Mouse (Mus musculus): Measurements from ENCODE around the gene Mtx1. TPM values are rescaled to one million over a fixed set of nuclear protein-coding genes. Genes with fewer than 3 reads are reported as not detected.

Mtx1 gene
- polyA plus RNA-seq, 1 experiment from 2014 or later, result 196 TPM

DNA sequence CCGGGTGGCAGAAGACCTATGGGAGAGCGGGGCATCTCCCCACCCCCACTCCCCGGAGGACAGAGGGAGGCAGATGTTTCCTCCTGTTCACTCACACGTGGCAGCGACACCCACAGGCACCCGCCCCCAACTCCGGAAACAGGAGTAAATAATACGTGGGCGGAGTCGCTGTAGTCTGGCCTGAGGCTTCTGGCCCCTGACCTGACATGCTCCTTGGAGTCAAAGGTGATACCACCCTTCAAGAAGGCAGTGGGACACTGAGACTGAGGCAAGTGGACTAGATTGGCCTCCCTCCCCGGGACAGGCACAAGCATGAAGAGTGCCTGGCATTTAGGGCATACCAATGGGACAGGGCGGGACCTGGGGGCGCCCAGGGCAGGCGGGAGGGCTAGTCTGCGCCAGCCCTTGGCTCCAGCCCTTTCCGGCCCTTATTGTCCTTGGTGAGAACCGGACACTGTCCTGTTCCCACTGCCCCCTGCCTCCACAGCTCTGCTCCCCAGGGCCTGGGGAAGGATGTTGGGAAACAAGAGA lies 24.5 kb upstream of the Mtx1 start:
- no peak overlapping the region for H3K9ac ChIP-seq
- no peaks in the 10 kb centered on the region for H3K9me3 ChIP-seq (replicated peaks)
- peaks cover 19% of the 10 kb centered on the region for H3K36me3 ChIP-seq (ENCODE audit: poor library complexity, severe bottlenecking)
- 10% methylated on average over 17 of the region's 17 CpGs for WGBS
- peaks cover 10% of the 10 kb centered on the region; the same call in 1 of the 2 replicates for H3K27me3 ChIP-seq
- H3K27ac ChIP-seq, result no peak overlapping the region
- H3K4me2 ChIP-seq, result peak overlapping the region; percentile 10; the same call in 1 of the 2 replicates
- H3K4me1 ChIP-seq, result peaks cover 25% of the 10 kb centered on the region
- no peak for ATAC-seq
- no peak overlapping the region for H3K4me3 ChIP-seq

DNA sequence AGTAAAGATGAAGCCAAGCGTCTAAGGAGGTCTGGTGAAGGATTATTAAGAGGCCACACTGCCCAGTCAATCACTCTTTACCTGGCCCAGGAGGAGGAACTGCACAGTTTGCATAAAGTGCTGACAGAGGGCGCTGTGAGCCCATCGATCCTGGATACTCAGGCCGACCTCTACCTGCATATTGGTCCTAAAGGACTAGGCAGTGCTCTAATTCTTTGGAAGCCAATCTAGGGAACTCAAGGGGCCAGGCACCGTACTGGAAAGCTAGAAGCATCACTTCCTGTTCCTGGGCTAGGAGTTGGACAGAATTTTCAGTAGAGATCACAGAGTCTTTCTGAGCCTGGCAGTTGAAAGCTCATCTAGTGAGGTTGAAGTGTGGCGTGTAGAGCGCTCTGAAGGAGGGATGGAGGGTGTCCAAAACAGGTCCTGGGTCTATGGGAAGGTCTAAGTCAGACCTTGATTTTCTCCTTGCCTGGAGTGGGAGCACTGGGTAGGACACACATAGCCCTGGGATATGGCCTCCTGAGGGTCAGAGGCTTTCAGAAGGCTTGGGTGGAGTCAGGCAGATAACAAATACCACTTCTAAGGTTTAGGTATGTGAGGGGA lies 23.6 kb upstream of the Mtx1 start:
- H3K4me2 ChIP-seq, result no peak overlapping the region
- peaks cover 31% of the 10 kb centered on the region for H3K4me1 ChIP-seq
- no peak overlapping the region for H3K27ac ChIP-seq
- no peak overlapping the region for H3K9ac ChIP-seq
- H3K4me3 ChIP-seq, result no peak overlapping the region
- peaks cover 19% of the 10 kb centered on the region for H3K36me3 ChIP-seq (ENCODE audit: poor library complexity, severe bottlenecking)
- no peak for ATAC-seq
- peaks cover 10% of the 10 kb centered on the region; the same call in 1 of the 2 replicates for H3K27me3 ChIP-seq
- 20% methylated on average over 7 of the region's 7 CpGs for WGBS
- H3K9me3 ChIP-seq (replicated peaks), result no peaks in the 10 kb centered on the region

DNA sequence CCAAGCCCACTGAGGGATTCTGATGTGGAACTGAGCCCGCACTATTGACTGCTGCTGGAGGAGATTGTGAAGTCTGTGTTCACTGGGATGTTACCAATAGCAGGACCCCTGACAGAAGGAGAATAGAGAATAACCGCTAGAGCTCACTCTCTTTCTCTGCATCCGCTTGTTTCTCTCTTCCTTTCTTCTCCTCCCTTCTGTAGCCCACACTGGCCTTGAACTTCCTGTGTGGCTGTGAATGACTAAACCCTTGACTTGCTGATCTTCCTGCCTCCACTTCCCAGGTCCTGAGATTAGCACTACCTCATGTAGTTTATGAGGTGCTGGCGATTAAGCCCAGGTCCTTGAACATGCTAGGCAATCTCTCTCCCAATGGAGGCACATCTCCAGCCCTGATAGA lies 20.6 kb upstream of the Mtx1 start:
- WGBS, result 83% methylated on average over 4 of the region's 4 CpGs
- Histone ChIP-seq H3K4me1 (peaks cover 56% of the 10 kb centered on the region), H3K9ac (peak overlapping the region; percentile 86; the same call in 1 of the 2 replicates), H3K4me2 (peak overlapping the region; percentile 97), H3K27ac (no peak overlapping the region; the same call in 1 of the 2 replicates), H3K9me3 (replicated peaks) (no peaks in the 10 kb centered on the region), H3K27me3 (peaks cover 10% of the 10 kb centered on the region; the same call in 1 of the 2 replicates), H3K36me3 (ENCODE audit: poor library complexity, severe bottlenecking) (peaks cover 22% of the 10 kb centered on the region), H3K4me3 (peak overlapping the region; percentile 74)
- ATAC-seq, result no peak

DNA sequence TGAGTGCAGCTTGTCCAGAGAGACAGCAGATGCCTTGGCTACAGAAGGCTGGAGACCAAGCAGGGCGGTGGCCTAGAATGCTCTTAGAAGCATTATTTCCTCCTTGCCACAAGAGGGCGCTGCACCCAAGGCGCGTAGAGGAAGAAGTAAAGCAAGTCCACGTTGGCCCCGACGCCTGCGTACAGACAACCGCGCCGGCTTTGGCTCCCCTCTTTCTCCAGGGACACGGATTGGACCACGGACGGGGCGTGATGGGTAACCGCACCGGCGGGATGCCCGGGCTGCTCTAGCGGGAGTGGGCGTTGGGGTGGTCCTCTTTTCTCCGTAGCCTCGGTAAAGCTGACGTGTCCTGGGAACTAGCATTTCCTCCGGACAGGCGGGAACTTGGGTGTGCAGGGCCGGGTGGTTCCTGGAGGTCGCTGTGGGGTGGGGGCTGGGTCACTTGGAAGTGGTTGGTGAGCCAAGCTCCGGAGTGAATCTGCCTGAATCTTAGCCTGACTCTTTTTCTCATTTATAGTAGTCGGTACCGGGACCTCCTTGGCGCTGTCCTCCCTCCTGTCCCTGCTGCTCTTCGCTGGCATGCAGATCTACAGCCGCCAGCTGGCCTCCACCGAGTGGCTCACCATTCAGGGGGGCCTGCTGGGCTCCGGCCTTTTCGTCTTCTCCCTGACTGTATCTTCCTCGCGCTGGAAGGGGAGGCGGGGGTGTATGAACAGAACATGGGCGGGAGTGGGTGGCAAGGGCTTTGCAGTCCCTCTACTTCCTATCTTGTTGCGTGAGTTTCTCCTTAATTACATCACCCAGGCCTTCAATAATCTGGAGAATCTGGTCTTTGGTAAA lies 19.6 kb upstream of the Mtx1 start, which contains the start of gene Trim46:
Gene Trim46 (minus strand): TSS at position 49 of the 840 bp plus-strand sequence.
- Histone ChIP-seq H3K36me3 (ENCODE audit: poor library complexity, severe bottlenecking) (peaks cover 32% of the 10 kb centered on the region), H3K4me3 (peak within 1 kb of the TSS; percentile 74), H3K9me3 (replicated peaks) (no peaks in the 10 kb centered on the region), H3K4me1 (peaks cover 61% of the 10 kb centered on the region), H3K27me3 (peaks cover 6% of the 10 kb centered on the region; the same call in 1 of the 2 replicates), H3K9ac (peak within 1 kb of the TSS; percentile 86), H3K4me2 (peak within 1 kb of the TSS; percentile 97), H3K27ac (peak within 1 kb of the TSS; percentile 94)
- under 1% methylated on average over 42 of the region's 42 CpGs for WGBS
- peak; percentile 68 for ATAC-seq

DNA sequence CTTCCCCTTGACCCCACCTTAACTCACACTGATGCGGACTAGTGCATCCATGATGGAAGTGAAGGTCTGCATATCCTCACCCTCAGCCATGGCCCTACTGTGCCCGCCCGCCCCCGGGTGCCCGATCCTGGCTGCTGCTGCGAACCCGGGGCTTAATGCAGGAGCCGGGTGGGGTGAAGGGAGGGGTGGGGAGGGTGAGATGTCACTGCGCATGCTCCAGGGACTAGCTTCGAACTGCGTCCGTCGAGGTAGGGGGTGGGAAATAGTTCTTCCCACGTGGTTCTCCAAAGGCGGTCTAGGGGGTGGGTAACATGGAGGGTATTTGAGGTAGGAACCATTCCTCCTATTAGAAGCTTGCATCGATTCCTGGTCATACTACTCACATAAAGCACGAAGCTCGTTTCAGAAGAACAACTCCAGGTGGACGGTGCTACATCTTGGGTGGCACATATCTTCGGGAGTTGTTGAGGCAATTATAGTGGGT lies 18.8 kb upstream of the Mtx1 start, which contains the start of gene Krtcap2:
Gene Krtcap2 (plus strand): TSS at position 279 of the 484 bp plus-strand sequence.
- Histone ChIP-seq H3K4me2 (peak within 1 kb of the TSS; percentile 97), H3K36me3 (ENCODE audit: poor library complexity, severe bottlenecking) (peaks cover 39% of the 10 kb centered on the region), H3K9ac (peak within 1 kb of the TSS; percentile 86), H3K4me1 (peaks cover 53% of the 10 kb centered on the region), H3K4me3 (peak within 1 kb of the TSS; percentile 74), H3K27ac (peak within 1 kb of the TSS; percentile 94), H3K9me3 (replicated peaks) (no peaks in the 10 kb centered on the region), H3K27me3 (no peaks in the 10 kb centered on the region)
- peak; percentile 65 for ATAC-seq
- 3% methylated on average over 20 of the region's 20 CpGs for WGBS

DNA sequence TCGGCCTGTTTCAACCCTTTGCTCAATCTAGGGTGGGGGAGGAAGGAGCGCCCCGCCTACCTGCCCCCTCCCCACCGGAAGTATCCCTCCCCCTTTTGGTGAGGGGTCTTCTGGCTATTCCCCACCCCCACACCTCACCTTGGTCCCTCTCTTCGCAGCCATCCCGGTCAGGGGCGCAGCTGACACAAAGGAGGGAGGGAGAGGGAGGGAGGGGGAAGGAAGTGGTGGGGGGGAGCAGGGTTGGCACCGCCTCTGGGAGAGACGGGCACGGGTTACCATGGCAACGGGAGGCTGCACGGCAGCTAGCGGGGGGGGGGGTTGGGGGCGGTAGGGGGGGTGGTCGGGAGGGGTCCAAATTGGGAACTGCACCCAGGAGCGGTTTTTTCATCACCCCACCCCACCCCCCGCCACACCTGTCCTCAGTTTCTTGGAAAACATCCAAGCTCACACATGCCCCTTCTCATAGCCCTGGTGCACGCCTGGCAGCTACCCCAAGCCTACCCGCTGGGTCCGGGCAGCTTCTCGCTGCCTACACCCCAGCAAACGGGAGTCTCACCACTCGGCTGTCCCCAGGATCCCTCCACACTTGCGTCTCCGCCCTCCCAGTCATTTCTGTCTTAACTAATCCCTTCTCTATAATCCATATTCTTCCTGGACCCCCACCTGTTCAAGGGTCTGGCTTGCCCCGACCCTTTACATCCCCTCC lies 18.2 kb upstream of the Mtx1 start:
- H3K9me3 ChIP-seq (replicated peaks), result no peaks in the 10 kb centered on the region
- H3K27ac ChIP-seq, result peak overlapping the region; percentile 94
- H3K36me3 ChIP-seq (ENCODE audit: poor library complexity, severe bottlenecking), result peaks cover 45% of the 10 kb centered on the region
- H3K4me2 ChIP-seq, result peak overlapping the region; percentile 97
- H3K27me3 ChIP-seq, result no peaks in the 10 kb centered on the region
- H3K4me1 ChIP-seq, result peaks cover 52% of the 10 kb centered on the region
- peak overlapping the region; percentile 74 for H3K4me3 ChIP-seq
- WGBS, result under 1% methylated on average over 18 of the region's 26 CpGs
- H3K9ac ChIP-seq, result peak overlapping the region; percentile 75
- peak; percentile 66 for ATAC-seq

DNA sequence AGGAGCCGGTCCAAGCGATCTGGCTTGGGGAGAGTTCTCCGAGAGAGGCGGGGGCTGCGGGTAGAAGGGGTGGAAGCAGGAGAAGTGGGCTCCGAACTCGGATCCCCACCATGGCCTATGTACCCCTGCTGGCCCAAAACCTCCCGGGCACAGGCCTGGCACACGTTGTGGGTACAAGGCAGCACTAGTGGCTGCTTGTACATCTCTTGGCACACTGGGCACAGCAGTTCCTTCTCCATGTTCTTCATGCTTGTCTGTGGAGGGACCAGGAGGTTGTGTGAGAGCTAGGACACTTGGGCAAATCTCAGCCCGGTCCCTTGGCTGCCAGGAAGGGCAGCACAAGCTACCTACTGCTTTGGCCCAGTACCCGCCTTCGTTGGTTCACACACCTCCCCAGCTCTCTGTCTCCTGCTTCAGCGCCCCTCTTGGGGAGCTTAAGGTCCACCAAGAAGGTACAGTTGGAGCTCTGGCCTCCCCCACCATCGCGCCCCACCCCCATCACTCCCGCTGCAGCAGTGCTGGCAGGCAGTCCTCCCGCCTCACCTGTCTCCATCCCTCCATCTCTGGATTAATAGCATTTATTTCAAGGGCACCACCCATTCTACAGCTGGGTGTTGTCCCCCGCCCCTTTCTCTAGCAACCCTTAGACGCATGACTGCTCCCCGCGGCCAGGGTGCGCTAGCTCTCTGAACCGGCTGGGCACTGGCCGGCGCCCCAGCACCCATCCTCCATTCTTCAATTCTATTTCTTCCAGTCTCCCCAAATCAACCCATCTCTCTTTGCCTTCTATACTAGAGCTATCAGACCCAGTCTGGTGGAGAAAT lies 17.5 kb upstream of the Mtx1 start:
- ATAC-seq, result peak; percentile 28
- Histone ChIP-seq H3K9me3 (replicated peaks) (no peaks in the 10 kb centered on the region), H3K4me1 (peaks cover 52% of the 10 kb centered on the region), H3K36me3 (ENCODE audit: poor library complexity, severe bottlenecking) (peaks cover 47% of the 10 kb centered on the region), H3K4me3 (peak overlapping the region; percentile 74), H3K27ac (peak overlapping the region; percentile 94), H3K9ac (peak overlapping the region; percentile 75), H3K27me3 (no peaks in the 10 kb centered on the region), H3K4me2 (peak overlapping the region; percentile 97)
- WGBS, result 12% methylated on average over 25 of the region's 25 CpGs

DNA sequence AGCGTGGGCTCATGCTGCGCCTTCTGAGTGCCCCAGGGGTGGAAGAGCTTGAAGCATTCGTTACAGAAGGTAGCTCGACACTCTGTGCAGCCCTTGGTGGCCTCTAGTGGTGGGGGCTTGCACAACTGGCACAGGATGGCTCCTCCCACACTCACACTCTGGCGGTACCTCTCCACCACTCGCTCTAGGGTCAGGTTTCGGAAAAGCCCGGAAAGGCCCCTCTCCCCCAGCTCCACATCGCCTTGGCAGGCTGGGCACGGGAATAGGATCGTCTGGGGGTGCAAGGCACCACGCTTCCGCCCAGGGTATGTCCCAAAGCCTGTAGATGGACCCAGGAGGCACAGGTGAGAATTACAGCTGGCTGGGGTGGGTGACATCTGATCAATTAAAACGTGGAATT lies 16.7 kb upstream of the Mtx1 start:
- Histone ChIP-seq H3K4me1 (peaks cover 52% of the 10 kb centered on the region), H3K4me3 (peak overlapping the region; percentile 74), H3K27me3 (no peaks in the 10 kb centered on the region), H3K9me3 (replicated peaks) (no peaks in the 10 kb centered on the region), H3K27ac (peak overlapping the region; percentile 94), H3K4me2 (peak overlapping the region; percentile 97), H3K36me3 (ENCODE audit: poor library complexity, severe bottlenecking) (peaks cover 48% of the 10 kb centered on the region), H3K9ac (peak overlapping the region; percentile 75)
- no peak for ATAC-seq
- 11% methylated on average over 14 of the region's 14 CpGs for WGBS

DNA sequence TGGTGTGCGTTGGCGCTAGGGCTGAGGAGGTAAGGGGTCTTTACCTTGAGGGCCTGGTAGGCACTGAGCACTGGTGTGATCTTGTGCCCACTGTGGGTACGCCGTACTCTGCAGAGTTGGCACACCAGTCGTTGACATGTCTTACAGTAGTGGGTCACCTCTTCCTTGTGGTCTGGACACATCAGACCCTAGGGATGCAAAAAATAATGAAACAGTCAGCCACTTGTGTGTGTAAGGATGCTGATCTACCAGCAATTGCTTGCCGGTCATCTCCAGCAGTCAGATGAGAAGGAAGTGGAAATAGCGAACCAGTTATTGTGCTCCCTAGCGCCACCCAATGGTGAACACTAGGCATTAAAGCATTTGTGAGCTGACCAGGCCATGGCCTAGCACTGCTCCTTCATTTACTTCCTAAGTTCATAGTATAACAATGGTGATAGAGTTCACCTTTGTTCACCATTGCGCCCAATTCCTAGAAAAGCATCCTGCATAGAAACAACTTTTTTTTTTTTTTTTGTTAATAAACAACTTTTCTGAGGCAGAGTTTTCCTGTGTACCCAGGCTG lies 15.5 kb upstream of the Mtx1 start:
- 72% methylated on average over 9 of the region's 9 CpGs for WGBS
- ATAC-seq, result no peak
- Histone ChIP-seq H3K36me3 (ENCODE audit: poor library complexity, severe bottlenecking) (peaks cover 53% of the 10 kb centered on the region), H3K9ac (0 out of 2 replicates have a peak overlapping the region, but pooled peaks have one; percentile 21), H3K9me3 (replicated peaks) (no peaks in the 10 kb centered on the region), H3K4me1 (peaks cover 46% of the 10 kb centered on the region), H3K27ac (no peak overlapping the region), H3K4me2 (no peak overlapping the region), H3K4me3 (no peak overlapping the region), H3K27me3 (no peaks in the 10 kb centered on the region)

DNA sequence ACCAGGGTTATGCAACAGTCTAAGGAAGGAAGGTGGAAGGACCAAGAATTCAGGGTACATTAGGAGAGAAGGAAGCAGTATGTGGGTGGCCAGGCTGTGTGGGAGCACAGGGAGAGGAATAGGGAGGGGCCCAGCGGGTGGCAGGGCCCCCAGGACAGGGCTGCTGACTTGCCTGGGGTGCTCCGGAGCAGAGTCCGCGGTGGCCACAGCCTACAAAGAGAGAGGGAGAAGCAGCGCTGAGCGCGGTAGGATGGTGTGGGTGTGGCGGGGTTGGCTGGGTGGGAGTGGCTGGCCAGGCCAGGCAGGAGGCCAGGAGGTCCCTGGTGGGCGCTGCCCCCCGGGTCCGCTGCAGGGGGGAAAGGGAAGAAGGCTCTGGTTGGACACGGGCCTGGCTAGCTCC lies 11.6 kb upstream of the Mtx1 start:
- Histone ChIP-seq H3K27ac (no peak overlapping the region), H3K9ac (no peak overlapping the region), H3K36me3 (ENCODE audit: poor library complexity, severe bottlenecking) (peaks cover 91% of the 10 kb centered on the region), H3K9me3 (replicated peaks) (no peaks in the 10 kb centered on the region), H3K4me3 (no peak overlapping the region), H3K4me1 (peaks cover 17% of the 10 kb centered on the region), H3K4me2 (no peak overlapping the region), H3K27me3 (no peaks in the 10 kb centered on the region)
- 85% methylated on average over 11 of the region's 12 CpGs for WGBS
- no peak for ATAC-seq
